Mouse (Mus musculus): ENCODE measurements at regions not wholly inside any gene's neighbourhood (a gene's known extent, or its start where the extent isn't known, plus 50 kb on each side); places are given as distances from the start of the nearest gene placed in this dataset.

GRCm38 (mm10) chr7:72768705-72769104 lies 462.3 kb upstream of the Mctp2 start:
- no peak for TF ChIP-seq CTCF (conservative IDR thresholded peaks at IDR 0.05; ENCODE audit: insufficient read depth, insufficient read length, low read depth, low read length)
- no peak for TF ChIP-seq POLR2A (IDR thresholded peaks at IDR 0.05; ENCODE audit: low read depth, low read length)
- Histone ChIP-seq H3K27ac (ENCODE audit: insufficient read depth, low read depth, low read length) (no peak overlapping the region), H3K4me1 (ENCODE audit: control insufficient read depth, insufficient read depth, low read length) (no peaks in the 10 kb centered on the region), H3K4me3 (ENCODE audit: insufficient read depth, low read depth, low read length) (no peak overlapping the region), H3K36me3 (ENCODE audit: control insufficient read depth, insufficient read depth, low read length) (no peaks in the 10 kb centered on the region), H3K27me3 (replicated peaks; ENCODE audit: control insufficient read depth, insufficient read depth, low read length) (no peaks in the 10 kb centered on the region)
- no peak for DNase-seq
- WGBS, result 38% methylated on average over 4 of the region's 4 CpGs

DNA sequence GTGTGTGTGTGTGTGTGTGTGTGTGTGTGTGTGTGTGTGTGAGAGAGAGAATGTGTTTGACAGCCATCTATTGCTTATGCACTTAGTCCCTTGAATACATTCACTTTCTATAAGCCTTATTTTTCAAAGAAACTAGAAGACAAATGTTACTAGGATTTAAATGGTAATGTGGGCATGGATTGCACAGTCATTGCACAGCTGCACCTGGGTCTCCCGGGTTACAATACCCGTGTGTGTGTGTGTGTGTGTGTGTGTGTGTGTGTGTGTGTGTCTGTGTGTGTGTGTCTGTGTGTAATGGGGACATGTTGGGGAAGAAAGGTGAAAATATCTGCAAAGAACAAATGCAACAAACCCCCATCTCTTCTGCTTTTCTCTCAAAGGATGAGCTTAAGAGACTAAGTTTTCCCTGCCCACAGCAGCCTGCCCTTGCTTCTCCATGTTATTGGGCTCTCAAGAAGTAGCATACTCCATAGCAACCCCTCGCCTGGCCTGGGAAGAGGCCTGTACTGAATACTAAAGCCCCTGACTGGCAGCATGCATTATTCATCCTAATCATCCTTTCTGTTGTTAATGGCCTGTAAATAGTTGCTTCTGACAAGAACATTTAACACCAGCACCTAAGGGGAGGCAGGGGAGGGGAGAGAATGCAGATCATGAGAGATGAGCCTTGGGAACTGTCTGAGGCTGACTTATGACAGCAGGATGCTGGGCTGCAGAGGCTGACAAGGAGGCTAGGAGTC lies 467.8 kb upstream of the Mctp2 start:
- H3K4me3 ChIP-seq (ENCODE audit: insufficient read depth, low read depth, low read length), result no peak overlapping the region
- WGBS, result 63% methylated on average over 3 of the region's 3 CpGs
- no peaks in the 10 kb centered on the region for H3K36me3 ChIP-seq (ENCODE audit: control insufficient read depth, insufficient read depth, low read length)
- no peaks in the 10 kb centered on the region; the same call in 1 of the 2 replicates for H3K27me3 ChIP-seq (replicated peaks; ENCODE audit: control insufficient read depth, insufficient read depth, low read length)
- TF ChIP-seq POLR2A (IDR thresholded peaks at IDR 0.05; ENCODE audit: low read depth, low read length) (no peak), CTCF (conservative IDR thresholded peaks at IDR 0.05; ENCODE audit: insufficient read depth, insufficient read length, low read depth, low read length) (no peak)
- no peak overlapping the region for H3K27ac ChIP-seq (ENCODE audit: insufficient read depth, low read depth, low read length)
- DNase-seq, result no peak
- no peaks in the 10 kb centered on the region for H3K4me1 ChIP-seq (ENCODE audit: control insufficient read depth, insufficient read depth, low read length)

GRCm38 (mm10) chr7:72774771-72775119 lies 468.3 kb upstream of the Mctp2 start:
- no peaks in the 10 kb centered on the region for H3K4me1 ChIP-seq (ENCODE audit: control insufficient read depth, insufficient read depth, low read length)
- TF ChIP-seq POLR2A (IDR thresholded peaks at IDR 0.05; ENCODE audit: low read depth, low read length) (no peak), CTCF (conservative IDR thresholded peaks at IDR 0.05; ENCODE audit: insufficient read depth, insufficient read length, low read depth, low read length) (no peak)
- no peak for DNase-seq
- no peaks in the 10 kb centered on the region for H3K36me3 ChIP-seq (ENCODE audit: control insufficient read depth, insufficient read depth, low read length)
- no peak overlapping the region for H3K27ac ChIP-seq (ENCODE audit: insufficient read depth, low read depth, low read length)
- no peak overlapping the region for H3K4me3 ChIP-seq (ENCODE audit: insufficient read depth, low read depth, low read length)
- 58% methylated on average over 3 of the region's 3 CpGs for WGBS
- no peaks in the 10 kb centered on the region; the same call in 1 of the 2 replicates for H3K27me3 ChIP-seq (replicated peaks; ENCODE audit: control insufficient read depth, insufficient read depth, low read length)

DNA sequence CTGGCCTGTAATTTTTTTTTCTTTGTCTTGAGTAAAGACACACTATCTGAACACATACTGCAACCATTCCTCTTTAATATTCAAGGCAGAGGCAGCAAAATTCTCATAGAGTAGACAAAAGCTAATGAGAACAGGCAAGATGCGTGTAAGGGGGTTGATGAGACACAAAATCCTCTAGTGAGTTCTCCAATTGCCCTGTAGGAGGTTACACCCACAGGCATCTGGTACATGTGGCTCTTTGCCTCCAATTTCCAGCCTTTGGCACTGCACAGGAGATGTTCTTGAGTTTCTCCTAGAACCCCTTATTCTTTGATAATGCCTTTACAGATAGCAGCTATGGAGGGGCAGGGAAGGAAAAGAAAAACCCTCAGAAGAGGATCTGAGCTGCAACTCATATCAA lies 480.9 kb upstream of the Mctp2 start:
- Histone ChIP-seq H3K36me3 (ENCODE audit: control insufficient read depth, insufficient read depth, low read length) (no peaks in the 10 kb centered on the region), H3K27me3 (replicated peaks; ENCODE audit: control insufficient read depth, insufficient read depth, low read length) (no peaks in the 10 kb centered on the region), H3K4me1 (ENCODE audit: control insufficient read depth, insufficient read depth, low read length) (no peaks in the 10 kb centered on the region), H3K4me3 (ENCODE audit: insufficient read depth, low read depth, low read length) (no peak overlapping the region), H3K27ac (ENCODE audit: insufficient read depth, low read depth, low read length) (no peak overlapping the region)
- no peak for TF ChIP-seq POLR2A (IDR thresholded peaks at IDR 0.05; ENCODE audit: low read depth, low read length)
- TF ChIP-seq CTCF (conservative IDR thresholded peaks at IDR 0.05; ENCODE audit: insufficient read depth, insufficient read length, low read depth, low read length), result no peak
- DNase-seq, result no peak
- 77% methylated on average over 1 of the region's 1 CpGs for WGBS

GRCm38 (mm10) chr7:72788261-72788660 lies 481.9 kb upstream of the Mctp2 start:
- no peaks in the 10 kb centered on the region for H3K4me1 ChIP-seq (ENCODE audit: control insufficient read depth, insufficient read depth, low read length)
- 11% methylated on average over 2 of the region's 2 CpGs for WGBS
- no peak for DNase-seq
- no peak overlapping the region for H3K27ac ChIP-seq (ENCODE audit: insufficient read depth, low read depth, low read length)
- TF ChIP-seq POLR2A (IDR thresholded peaks at IDR 0.05; ENCODE audit: low read depth, low read length) (no peak), CTCF (conservative IDR thresholded peaks at IDR 0.05; ENCODE audit: insufficient read depth, insufficient read length, low read depth, low read length) (no peak)
- H3K36me3 ChIP-seq (ENCODE audit: control insufficient read depth, insufficient read depth, low read length), result no peaks in the 10 kb centered on the region
- H3K27me3 ChIP-seq (replicated peaks; ENCODE audit: control insufficient read depth, insufficient read depth, low read length), result no peaks in the 10 kb centered on the region
- H3K4me3 ChIP-seq (ENCODE audit: insufficient read depth, low read depth, low read length), result no peak overlapping the region

- no peak overlapping the region for H3K27ac ChIP-seq (ENCODE audit: insufficient read depth, low read depth, low read length)
- 90% methylated on average over 3 of the region's 3 CpGs for WGBS
Measured at GRCm38 (mm10) chr7:72822142-72822541, 515.7 kb upstream of the Mctp2 start.

DNA sequence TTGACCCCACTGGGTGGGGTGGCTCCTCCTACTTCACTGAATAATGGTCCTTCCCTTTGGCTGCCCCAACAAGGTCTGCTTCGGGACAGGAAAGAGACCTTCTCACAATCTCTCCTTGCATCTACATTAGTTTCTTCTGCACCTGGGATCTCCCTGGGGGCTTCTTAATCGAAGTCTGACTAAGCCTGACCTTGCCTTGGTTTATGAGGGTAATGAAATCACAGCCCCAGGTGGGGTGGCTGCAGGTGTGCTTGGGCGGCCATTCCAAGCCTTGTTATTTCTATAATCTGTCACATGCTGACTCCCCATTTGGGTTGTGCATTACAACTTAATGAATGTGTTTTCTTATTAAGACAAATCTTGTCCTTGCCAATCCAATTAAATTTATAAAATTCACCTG lies 520.2 kb upstream of the Mctp2 start:
- Histone ChIP-seq H3K27me3 (replicated peaks; ENCODE audit: control insufficient read depth, insufficient read depth, low read length) (no peaks in the 10 kb centered on the region), H3K4me1 (ENCODE audit: control insufficient read depth, insufficient read depth, low read length) (no peaks in the 10 kb centered on the region), H3K27ac (ENCODE audit: insufficient read depth, low read depth, low read length) (no peak overlapping the region), H3K4me3 (ENCODE audit: insufficient read depth, low read depth, low read length) (no peak overlapping the region), H3K36me3 (ENCODE audit: control insufficient read depth, insufficient read depth, low read length) (no peaks in the 10 kb centered on the region)
- no peak for DNase-seq
- TF ChIP-seq CTCF (conservative IDR thresholded peaks at IDR 0.05; ENCODE audit: insufficient read depth, insufficient read length, low read depth, low read length) (no peak), POLR2A (IDR thresholded peaks at IDR 0.05; ENCODE audit: low read depth, low read length) (no peak)
- whole genome bisulfite sequencing, result 63% methylated on average over 3 of the region's 3 CpGs

More at GRCm38 (mm10) chr7:72822142-72822541, 515.7 kb upstream of the Mctp2 start:
- no peak for DNase-seq
- Histone ChIP-seq H3K27me3 (replicated peaks; ENCODE audit: control insufficient read depth, insufficient read depth, low read length) (no peaks in the 10 kb centered on the region), H3K4me3 (ENCODE audit: insufficient read depth, low read depth, low read length) (no peak overlapping the region), H3K4me1 (ENCODE audit: control insufficient read depth, insufficient read depth, low read length) (no peaks in the 10 kb centered on the region), H3K36me3 (ENCODE audit: control insufficient read depth, insufficient read depth, low read length) (no peaks in the 10 kb centered on the region)
- TF ChIP-seq POLR2A (IDR thresholded peaks at IDR 0.05; ENCODE audit: low read depth, low read length), result no peak
- TF ChIP-seq CTCF (conservative IDR thresholded peaks at IDR 0.05; ENCODE audit: insufficient read depth, insufficient read length, low read depth, low read length), result no peak

Data from kidney, adult 2 months (tissue).